Mouse (Mus musculus) kidney, adult 2 months (tissue): ENCODE data around the gene Mmp10.

Source experiments
- CTCF ChIP-seq: fragments of 200-500 bp; conservative IDR thresholded peaks from 2 replicates; pipeline ENCODE4 v1.5.1; 2011; ENCODE audit warnings: low read depth, mild to moderate bottlenecking, control low read depth, low read length, moderate library complexity, mixed read lengths; ENCODE audit not compliant: insufficient read depth, insufficient read length
- POLR2A ChIP-seq: fragments of 200-500 bp; IDR thresholded peaks from one replicate; pipeline ENCODE4 v1.6.1; 2011; ENCODE audit warnings: low read depth, low read length, control low read depth

DNA sequence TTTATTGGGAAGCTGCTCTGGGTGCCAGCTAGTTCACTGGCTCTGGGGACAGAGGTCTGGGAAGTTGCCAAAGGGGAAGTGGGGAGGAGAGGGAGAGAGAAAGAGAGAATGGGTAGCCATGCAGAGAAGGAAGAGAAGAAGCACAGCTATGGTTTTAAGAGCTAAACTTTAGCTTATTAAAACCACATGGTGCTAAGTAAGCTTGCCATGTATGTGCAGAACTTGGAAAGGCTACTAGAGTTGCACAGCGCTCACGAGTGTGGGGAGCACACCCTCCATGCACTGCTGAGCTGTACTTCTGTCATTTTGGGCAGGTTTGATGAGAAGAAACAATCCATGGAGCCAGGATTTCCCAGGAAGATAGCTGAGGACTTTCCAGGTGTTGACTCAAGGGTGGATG, 48.9 kb upstream of the Mmp10 start:
- TF ChIP-seq POLR2A, result no peak
- no peak for TF ChIP-seq CTCF
